Comparison of ENCODE assay signal across 18 mouse cellular contexts in the genomic region with DNA sequence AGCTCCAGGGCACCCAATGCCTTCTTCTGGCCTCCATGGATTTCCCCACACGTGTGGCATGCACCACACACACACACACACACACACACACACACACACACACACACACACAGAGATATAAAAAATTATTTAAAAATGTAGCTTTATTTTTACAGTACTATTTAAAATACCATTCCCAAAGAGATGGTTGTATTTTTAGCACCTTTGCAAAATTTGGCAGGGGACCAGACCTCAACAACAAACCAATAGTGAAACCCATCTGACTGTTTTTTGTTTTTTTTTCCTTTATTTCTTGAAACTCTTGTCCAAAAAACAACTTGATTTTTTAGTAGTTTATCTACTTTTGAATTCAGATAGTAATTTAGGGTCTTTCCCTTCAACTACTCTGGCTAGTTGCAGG.
"Had no signal": no experiment of that assay in that cellular context is flagged by ENCODE, and none has a peak within 500 bp of the region (broad histone marks: within the 10 kb centered on the region; RNA-seq: fewer than 3 reads in every experiment).

No protein-coding gene starts in this region.

- DNase-seq: lung, adult 18-20 months; lung, postnatal 10 days; lung, postnatal 4 days; retina, postnatal 1 day; right cerebral cortex, adult 18-20 months; spleen, adult 18-20 months; thymus, adult 18-20 months; thymus, postnatal 14 days; thymus, postnatal 36 days had no signal

- H3K4me1 ChIP-seq: liver, embryonic 12.5 days; midbrain, embryonic 10.5 days; midbrain, embryonic 13.5 days; neural tube, embryonic 13.5 days; neural tube, embryonic 15.5 days had no signal

- H3K9me3 ChIP-seq: liver, embryonic 12.5 days; midbrain, embryonic 10.5 days; midbrain, embryonic 13.5 days; neural tube, embryonic 13.5 days; neural tube, embryonic 15.5 days had no signal

- H3K4me2 ChIP-seq: liver, embryonic 12.5 days; lung, embryonic 14.5 days; midbrain, embryonic 13.5 days; neural tube, embryonic 13.5 days; neural tube, embryonic 15.5 days had no signal

- H3K27ac ChIP-seq: liver, embryonic 12.5 days; liver, embryonic 14.5 days; midbrain, embryonic 10.5 days; midbrain, embryonic 13.5 days; neural tube, embryonic 13.5 days; neural tube, embryonic 15.5 days had no signal

- H3K27me3 ChIP-seq: liver, embryonic 12.5 days; midbrain, embryonic 13.5 days; neural tube, embryonic 13.5 days; neural tube, embryonic 15.5 days had no signal

- H3K4me3 ChIP-seq: liver, embryonic 12.5 days; midbrain, embryonic 10.5 days; midbrain, embryonic 13.5 days; myocyte; neural tube, embryonic 13.5 days; neural tube, embryonic 15.5 days had no signal

- H3K9ac ChIP-seq: liver, embryonic 12.5 days; liver, embryonic 14.5 days; lung, embryonic 14.5 days; midbrain, embryonic 13.5 days; neural tube, embryonic 13.5 days; neural tube, embryonic 15.5 days had no signal

- ATAC-seq: liver, embryonic 12.5 days; midbrain, embryonic 13.5 days; midbrain, embryonic 16.5 days had no signal
